Mouse (Mus musculus) megakaryocyte, adult 5-6 weeks (primary cell): ENCODE results near the gene Zfp507. TPM values are rescaled to one million over a fixed set of nuclear protein-coding genes. Genes with fewer than 3 reads are reported as not detected.

Experiments
- ATAC-seq: 2 replicates; pipeline ENCODE4 v1.8.0; 2016; ENCODE audit warnings: mild to moderate bottlenecking, inconsistent platforms; ENCODE audit not compliant: poor library complexity, severe bottlenecking
- total RNA-seq, 2 experiments: library from RNA; stranded (forward) in 1 of 2; stranded (reverse) in 1 of 2; fragments of 153-499, 151-499 nt in 1 of 2; fragments of 221-1000, 200-1000 nt in 1 of 2; gene quantifications; 2 replicates each; pipeline versions ENCODE4 v1.2.3 to v1.2.4; 2015 to 2017

Zfp507 gene
- total RNA-seq (2015) (1.4 and 2.8 TPM in 2 replicates), total RNA-seq (2017) (1.4 and 3.7 TPM in 2 replicates)

DNA sequence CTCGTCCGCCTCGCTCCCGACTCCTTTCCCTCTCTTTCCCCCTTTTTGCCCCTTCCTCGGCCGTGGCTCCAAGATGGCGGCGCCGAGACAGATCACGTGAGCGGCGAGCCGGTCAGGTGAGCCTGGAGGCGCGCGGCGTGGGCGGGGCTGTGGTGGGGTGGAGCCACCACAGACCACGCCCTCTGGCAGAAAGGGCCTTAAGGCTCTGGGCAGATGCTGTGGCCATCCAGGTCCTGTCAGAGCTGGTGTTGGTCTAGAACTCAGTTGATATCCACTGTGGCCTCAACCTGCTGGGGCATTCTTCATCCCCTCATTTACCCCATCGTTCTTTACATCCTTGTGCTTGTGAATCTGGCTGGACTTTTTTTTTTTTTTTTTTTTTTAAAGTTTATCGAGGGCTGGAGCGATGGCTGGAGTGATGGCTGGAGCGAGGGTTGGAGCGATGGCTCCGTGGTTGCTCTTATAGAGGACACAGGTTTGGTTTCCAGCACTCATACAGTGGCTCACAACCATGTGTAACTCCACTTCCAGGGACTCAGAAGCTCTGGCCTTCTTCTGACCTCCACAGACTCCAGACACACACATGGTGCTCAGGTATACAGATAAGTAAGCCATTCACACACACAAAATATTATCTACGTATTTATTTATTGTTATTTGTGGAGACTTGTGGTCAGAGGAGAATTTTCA, at the start of gene Zfp507:
Gene Zfp507 (minus strand): TSS at position 98 of the 690 bp plus-strand sequence.
- ATAC-seq = peak; percentile 97

DNA sequence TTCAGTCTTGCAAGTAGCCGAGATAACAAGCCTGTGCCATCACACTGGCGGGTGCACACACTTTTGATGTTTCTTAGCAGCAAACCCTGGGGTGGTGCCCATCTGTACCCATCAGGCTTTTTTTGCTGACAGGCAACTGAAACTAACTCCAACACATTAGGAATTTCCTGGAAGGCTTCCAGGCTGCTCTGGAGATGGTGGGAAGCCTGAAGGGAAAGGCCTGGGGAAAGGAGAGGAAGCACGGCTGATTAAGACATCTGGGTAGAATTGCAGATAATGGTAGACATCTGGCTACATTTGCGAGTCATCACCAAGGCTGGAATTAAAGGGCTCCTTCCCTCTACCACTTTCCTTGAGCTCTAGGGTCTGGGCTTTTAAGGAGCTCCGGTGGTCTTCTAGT, 47.6 kb upstream of the Zfp507 start:
- ATAC-seq = no peak

DNA sequence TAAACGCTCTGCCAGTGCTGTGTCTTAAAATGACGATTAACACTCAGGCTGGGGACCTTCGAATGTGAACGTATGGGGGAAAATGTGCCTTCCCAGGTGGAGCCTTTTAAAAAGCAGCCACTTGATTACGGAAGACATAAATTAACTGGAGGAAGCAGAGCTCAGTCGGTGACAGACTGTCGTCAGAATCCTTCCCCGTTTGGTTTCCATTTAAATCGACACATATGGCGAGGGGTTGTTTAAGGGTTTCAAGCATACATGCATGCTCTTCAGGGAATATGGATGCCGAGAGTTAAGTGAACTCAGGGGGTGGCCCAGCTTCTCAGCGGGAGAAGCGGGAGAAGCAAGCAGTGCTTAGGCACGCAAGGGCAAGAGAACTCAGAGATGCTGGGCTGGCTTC, 45.7 kb upstream of the Zfp507 start:
- ATAC-seq = no peak

DNA sequence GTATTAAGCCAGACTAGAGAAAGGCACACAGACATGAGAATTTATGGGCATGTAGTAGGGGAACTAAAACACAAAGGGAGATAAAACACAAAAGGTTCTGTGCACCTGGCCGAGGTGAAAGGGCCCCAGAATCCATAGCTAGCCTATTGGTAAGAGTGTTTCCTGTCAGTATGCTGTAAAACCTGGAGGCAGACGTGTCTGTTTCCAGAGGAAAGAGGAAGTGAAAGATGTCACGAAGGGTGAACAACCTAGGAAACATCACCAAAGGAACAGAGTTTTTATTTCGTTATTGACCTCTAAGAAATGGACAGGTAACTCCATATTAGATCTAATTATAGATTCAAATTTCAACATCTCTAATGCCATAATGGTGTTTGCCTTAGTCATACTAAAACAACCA, 37.7 kb upstream of the Zfp507 start:
- ATAC-seq = no peak

DNA sequence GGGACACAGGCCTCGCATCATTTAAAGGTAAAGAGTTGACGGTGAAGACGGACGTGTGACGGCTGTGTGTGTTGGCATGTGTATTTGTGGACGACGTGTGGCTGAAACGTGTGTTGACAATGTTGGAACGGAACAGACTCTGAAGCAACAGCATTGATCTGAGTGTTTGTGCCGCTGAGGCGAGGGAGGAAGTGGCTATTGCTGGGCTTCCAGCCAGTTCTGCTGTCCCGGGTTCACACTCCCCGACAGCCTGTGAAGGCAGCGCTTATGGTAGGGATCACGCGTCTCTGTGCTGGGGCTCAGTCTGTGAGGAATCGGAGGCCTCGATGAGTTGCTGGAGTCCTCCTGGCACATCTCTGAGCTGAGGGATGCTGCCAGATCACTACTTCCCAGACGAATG, 34.0 kb upstream of the Zfp507 start:
- ATAC-seq = no peak

DNA sequence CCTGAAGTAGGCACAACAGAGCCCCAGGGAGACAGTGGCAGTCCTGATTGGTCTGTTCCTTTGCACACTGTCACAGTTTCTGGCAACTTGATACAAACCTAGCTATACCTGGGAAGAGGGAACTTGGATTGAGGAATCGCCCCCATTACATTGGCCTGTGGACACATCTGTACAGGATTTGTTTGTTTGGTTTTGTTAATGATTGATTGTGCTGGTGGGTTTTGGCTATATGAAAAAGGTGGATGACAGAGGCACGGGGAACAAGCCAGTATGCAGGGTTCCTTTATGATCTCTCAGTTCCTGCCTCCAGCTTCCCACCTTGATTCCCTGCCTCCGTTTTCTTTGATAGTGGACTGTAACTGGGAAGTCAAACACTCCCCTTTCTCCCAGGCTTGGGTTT, 33.6 kb upstream of the Zfp507 start:
- no peak for ATAC-seq

DNA sequence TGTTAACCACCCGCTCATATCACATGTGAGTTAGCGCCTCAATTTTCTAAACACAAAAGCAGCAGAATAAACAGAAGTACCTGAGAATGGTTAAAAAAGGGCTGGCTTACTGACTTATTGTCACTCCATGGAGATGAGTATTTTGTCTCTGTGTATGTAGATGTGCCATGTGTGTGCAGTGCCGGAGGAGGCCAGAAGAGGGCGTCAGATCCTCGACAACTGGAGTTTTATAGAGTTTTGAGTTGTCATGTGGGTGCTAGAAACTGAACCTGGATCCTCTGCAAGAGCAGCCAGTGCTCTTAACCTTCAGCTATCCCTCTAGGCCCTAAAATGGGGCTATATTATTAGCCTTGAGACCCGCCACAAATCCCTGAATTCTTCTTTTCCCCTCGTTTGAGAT, 27.3 kb upstream of the Zfp507 start:
- no peak for ATAC-seq

DNA sequence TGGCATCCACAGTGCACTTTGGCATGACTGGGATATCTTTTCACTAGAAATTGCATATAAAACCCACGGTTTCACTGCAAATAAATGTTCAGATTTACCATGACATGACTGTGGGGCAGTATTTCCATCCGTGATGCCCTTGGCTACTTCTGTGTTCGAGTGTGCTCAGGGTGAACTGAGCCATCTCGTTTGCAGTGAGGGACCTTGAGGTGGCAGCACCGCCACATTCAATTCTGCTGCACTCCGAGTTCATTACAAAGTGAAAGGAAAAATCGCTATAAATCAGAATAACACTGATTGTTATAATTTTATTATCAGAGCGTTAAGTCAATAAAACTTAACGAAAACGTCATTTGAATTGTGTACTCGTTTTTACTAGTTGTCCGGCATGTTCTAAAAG, 21.1 kb upstream of the Zfp507 start:
- ATAC-seq = no peak

DNA sequence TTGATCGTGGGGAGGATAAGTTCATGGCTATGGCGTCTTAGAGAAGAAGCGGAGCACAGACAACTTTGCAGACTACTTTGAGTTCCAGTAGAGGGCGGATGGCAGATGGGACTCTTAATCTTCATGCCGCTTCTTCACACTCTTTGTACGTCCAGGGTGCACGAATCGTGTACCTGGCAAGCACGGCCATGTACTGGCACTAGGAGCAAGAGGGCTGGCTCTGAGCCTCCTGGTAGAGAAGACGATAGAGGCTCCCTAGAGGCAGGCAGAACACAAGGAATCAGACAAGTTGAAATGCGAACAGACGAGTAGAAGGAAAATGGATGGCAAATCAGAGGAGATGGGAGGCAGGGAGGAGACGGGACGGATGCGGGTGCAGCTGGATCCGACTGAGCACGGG, 19.5 kb upstream of the Zfp507 start:
- no peak for ATAC-seq

DNA sequence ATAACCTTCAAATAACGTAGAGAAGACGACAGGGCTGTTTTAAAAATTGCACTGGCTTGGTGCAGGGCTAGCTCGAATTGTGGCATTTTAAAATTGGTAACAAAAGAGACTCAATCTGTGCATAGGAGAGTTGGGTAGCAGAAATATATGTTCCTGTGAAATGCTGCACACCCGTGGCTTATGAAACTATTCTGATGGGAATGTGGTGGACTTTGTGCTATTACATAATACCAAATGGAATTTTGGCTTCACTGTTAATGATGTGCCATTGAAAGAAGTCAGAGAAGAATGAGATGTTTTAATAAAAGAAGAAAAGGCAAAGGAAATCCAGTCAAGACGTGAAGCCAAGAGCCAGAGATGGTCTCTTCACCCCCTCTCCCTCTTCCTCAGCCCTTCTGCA, 18.6 kb upstream of the Zfp507 start:
- ATAC-seq = no peak

DNA sequence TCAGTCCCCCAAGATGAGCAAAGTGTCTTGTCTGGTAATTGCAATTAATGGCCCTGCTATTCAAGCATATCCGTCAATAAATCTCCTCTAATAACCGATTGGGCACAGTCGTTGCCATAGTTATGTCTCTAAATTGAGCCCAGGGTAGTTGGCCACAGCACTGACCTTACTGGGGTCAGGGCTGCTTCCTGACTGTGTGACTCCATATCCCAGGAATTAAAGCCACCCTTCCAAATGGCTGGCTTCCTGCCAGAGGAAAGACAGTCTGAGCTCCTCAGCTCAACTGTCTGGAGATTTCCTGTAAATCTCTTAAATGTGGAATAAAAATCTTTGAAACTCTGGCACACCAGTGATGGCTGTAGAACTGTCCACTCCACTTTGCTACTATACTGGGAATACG, 16.7 kb upstream of the Zfp507 start:
- ATAC-seq = no peak

DNA sequence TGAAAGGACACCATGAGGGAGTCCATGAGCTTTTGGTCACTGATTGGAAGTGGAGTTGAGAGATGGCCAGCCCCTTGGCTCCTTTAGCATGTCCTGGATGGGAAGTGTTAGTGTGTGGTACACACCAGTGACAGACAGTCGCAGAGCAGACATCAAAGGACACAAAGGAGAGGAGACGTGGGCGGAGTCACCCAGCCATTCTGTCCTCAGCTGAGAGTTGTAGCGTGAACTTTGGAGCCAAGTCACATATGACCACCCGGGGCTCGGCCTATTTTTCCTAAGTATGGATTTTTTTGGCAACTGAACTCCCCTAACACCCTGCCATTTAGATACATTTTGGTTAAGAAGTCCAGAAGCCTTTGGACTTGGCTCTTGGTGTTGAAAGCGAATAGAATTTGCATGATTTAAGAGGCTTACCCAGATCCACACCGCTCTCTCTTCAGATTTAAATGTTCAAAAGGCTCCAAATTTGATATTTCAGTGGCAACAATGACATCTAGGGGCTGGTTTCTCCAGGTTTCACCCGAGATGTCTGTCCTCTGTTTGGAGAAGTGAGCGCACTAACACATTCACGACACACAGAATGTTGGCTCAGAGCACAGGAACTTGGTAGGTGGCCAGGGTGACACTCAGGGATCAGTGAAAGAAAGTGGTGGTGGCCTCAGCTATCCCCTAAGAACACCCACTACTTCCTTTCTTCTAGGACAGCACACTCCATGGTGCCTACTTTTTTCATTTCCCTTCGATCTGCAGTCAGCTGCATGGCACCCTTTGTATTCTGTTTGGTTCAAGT, 12.2 kb upstream of the Zfp507 start:
- no peak for ATAC-seq

DNA sequence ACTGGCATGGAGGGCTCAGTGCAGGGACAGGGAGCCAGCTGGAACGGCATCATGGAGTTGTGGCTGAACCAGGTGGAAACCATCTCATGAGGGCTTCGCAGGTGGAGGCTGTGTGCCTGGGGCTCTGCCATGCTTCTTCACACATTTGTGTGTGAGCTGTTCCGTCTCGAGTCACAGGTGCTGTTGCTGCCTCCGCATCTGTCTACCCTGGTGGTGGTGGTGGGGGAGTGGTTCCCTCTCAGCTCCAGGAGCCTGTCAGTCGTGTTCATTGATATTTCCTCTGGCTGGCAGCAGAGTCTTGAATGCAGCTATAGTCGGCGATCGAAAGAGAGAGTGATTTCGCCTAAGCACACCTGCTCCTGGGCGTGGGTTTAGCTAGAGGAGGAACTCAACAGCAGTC, 10.5 kb upstream of the Zfp507 start:
- no peak for ATAC-seq

DNA sequence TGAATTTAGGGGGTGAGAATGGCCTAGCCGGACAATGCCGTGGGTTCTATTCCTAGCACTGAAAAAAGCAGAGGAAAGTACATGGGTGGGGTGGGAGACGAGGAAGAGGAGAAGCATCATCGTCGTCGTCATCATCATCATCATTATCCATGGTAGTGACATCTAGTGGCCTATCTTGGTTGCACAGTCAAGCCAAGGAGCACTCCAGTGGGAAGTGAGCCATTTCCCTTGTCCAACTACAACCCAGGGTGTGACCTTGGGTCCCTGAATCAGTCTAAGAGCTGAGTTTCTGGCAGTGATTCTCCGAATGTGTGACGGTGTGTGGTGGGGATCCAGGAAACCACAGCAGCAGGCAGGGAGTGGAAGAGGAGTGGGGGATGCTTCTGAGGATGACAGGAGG, 7.9 kb upstream of the Zfp507 start:
- peak; percentile 60; the same call in 1 of the 2 replicates for ATAC-seq

DNA sequence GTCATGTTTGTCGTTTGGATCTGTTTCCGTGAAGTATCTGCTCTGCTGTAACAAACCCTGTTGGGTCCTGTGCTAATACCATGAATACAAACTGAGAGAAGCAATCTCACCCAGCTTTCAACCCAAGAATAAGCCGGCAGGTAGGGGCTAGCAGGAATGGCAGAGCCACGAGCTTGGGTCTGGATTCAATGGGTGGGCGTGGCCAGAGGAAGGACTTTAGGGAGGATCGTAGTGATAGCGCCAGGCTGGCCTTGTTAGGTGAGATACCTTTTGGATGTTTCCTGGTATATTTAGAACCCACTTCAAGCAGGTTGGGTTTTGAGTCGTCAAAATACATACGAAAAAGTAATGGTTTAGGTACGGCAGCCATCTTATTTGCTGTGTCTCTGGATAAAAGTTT, 1.4 kb upstream of the Zfp507 start:
- no peak for ATAC-seq

DNA sequence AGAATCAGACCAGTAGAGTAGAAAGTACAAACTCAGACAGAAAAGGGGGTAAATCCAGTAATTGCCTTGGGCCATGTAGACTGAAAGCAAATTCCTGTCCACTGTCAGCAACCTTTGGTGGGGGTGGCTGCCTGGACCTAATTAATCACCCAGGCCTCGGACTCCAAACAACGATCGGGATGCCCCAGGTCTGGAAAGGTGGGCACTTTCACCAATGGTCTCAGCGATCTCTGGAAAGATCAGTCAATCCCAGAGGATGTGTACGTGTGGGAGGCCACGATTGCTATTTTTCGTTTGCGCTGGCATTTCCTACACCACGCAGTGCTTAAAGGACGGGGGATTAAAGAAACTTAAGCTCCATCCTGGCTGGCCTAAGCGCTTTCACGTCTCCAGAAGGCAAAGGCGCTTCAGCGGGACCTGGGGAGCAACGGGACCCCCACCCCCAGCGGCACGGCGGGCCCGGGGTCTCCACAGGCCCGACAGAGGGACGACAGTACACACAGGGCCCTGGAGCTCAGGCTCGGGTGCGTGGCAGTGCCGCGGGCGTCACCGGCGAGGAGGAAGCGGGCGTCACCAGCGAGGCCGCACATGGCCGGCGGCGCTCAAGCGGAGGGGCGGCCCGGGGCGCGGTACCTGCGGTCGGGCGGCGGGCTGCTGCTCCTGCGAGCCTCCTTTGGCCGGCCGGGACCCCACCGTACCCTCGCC, 450 bp downstream of the Zfp507 start:
- peak; percentile 75 for ATAC-seq

DNA sequence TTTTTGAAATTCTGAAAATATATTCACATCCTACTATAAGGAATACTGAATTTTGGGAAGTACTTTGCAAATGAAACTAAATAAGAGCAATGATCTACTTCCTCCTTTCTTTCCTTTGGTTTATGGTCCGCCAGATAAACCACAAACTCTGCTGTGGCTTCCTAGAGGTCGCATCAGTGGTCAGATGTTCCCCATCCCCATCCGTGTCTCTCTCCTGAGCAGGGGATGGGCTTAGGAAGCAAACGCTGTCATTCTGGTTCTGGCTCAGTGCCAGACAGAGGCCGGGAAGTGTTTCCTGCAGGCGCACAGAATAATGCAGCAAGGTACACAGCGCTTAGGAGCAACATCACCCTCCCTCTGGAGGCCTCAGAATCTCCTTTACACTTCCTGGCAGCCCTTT, 6.7 kb downstream of the Zfp507 start:
- peak; percentile 79 for ATAC-seq

DNA sequence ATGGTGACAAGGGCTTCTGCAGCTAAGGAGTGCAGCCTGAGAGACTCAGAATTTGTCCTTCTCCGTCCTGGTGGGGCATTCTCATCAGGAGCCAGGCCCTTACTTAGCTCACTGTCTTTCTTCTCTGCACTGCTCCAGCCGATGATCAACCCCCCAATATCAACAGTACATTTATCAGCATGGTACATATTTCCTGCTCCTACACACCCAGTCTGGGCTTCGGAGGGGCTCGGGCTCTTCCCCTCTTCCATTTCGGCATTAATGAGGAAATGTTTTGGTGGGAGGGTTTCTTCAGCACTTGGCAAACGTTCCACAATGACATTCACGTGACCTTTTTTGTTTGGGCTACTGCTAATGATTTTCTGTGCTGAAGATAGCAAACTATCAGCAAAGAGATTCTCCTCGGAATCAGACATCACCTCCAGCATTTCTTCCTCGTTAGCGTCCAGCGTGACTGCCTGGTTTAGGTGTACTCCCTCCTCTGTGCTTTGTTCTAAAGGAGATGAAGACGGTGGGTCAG, 8.6 kb downstream of the Zfp507 start:
- ATAC-seq = no peak

DNA sequence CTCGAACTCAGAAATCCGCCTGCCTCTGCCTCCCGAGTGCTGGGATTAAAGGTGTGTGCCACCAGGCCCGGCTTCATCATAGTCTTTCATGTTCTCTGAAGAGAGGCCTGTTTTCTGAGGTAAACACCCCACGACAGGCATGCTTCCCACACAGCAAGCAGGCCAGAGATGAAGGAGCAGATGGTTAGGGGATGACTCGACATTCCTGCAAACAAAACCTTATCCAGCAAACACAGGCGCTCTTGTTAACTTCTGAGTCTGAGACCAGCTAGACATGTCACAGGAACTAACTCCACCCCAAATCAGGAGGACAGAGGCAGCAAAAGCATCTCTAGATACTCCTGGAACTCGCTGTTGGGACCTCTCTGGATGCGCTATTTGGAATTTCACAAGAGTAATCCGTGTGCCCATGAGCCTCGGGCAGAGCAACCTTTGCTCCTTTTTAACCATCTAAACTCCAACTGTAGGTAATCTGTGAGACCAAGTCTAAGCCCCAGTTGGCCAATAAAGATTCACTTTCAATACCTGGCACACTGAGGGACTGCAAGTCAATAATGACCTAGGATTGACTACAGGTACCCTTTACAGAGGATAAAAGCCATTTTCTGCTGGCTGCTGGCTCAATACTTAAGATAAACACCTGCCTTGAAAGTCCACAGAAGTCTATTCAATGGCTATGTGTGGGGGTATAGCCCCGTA, 10.5 kb downstream of the Zfp507 start:
- no peak for ATAC-seq

DNA sequence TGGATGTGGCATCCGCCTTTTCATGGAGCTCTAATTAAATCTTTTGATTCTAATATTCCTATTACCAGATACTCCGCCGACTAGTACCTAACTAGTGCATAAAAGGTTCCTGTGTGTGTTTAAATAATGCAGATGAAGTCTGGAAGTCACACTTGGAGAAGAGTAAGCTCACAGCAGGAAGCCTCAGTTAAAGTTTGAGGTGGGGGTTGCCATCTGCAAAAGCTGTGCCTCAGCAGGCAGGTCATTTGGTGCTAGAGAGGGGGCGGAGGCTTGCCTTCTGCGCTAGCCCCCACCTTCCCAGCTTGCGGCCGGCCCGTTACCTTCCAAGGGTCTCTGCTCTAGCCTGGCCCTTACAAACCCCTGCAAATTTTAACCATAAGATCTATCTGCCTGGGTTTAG, 11.9 kb downstream of the Zfp507 start:
- no peak for ATAC-seq

DNA sequence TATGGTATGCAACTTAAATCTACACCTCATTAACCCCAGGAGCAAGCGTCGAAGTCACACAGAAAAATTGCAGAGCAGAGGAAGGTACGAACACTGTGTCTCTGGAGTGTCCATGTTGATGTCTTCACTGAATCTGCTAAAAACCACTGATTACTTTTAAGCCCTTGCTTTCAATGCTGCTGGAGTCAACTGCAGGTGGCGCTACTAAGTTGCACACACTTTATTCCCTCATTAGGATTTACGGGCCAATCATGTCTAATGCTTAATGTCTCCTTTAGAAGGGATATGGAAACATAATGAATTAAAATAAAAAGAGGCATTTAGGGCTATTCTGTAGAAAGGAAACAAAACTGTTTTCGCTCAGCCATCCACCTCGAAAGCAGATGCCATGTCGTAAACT, 12.6 kb downstream of the Zfp507 start:
- ATAC-seq = no peak
